Mouse (Mus musculus) heart, adult 2 months (tissue): ENCODE data around the gene Aif1. TPM values are rescaled to one million over a fixed set of nuclear protein-coding genes. Genes with fewer than 3 reads are reported as not detected.

Experiments
- DNase-seq, 2 experiments: peaks; one replicate each; pipeline ENCODE4 v3.0.0; 2021
- H3K27ac ChIP-seq: fragments of 200-600 bp; 2 replicates; pipeline ENCODE4 v1.8.1; 2022
- H3K27me3 ChIP-seq: fragments of 200-500 bp; 2 replicates; pipeline ENCODE4 v1.6.1; 2012; ENCODE audit warnings: mild to moderate bottlenecking, low read length, inconsistent platforms, mixed read lengths; ENCODE audit not compliant: control insufficient read depth, insufficient read depth
- H3K36me3 ChIP-seq: fragments of 200-500 bp; 2 replicates; pipeline ENCODE4 v1.6.1; 2012; ENCODE audit warnings: low read length, inconsistent platforms; ENCODE audit not compliant: control insufficient read depth, insufficient read depth
- H3K4me1 ChIP-seq: fragments of 200-500 bp; 2 replicates; pipeline ENCODE4 v1.6.1; 2011; ENCODE audit warnings: low read length; ENCODE audit not compliant: control insufficient read depth, insufficient read depth
- H3K4me3 ChIP-seq: fragments of 200-600 bp; 2 replicates; pipeline ENCODE4 v1.8.1; 2022
- H3K79me2 ChIP-seq: fragments of 200-500 bp; replicated peaks from 2 replicates; pipeline ENCODE4 v1.6.1; 2012; ENCODE audit warnings: mild to moderate bottlenecking, inconsistent platforms, low read length, moderate library complexity, mixed read lengths; ENCODE audit not compliant: control insufficient read depth, insufficient read depth
- H3K9ac ChIP-seq: fragments of 200-500 bp; 2 replicates; pipeline ENCODE4 v1.6.1; 2012; ENCODE audit warnings: low read depth, mild to moderate bottlenecking, control low read depth, inconsistent platforms, low read length, mixed read lengths
- CTCF ChIP-seq: fragments of 200-600 bp; IDR thresholded peaks from 2 replicates; pipeline ENCODE4 v1.8.1; 2022; ENCODE audit warnings: antibody characterized with exemption, mild to moderate bottlenecking, moderate library complexity
- EP300 ChIP-seq: fragments of 200-500 bp; IDR thresholded peaks from 2 replicates; pipeline ENCODE4 v1.6.1; 2011; ENCODE audit warnings: low read depth, low read length, control low read depth; ENCODE audit not compliant: insufficient read depth
- POLR2A ChIP-seq: fragments of 200-500 bp; IDR thresholded peaks from 2 replicates; pipeline ENCODE4 v1.6.1; 2011; ENCODE audit warnings: mild to moderate bottlenecking, low read depth, low read length, control low read depth; ENCODE audit not compliant: insufficient read depth
- WGBS: fragments of 180-500 bp; shearing (Covaris S2); methylation state at CpG from one replicate; pipeline ENCODE4 v1.1.7; 2018; 5-methylcytosine and 5-hydroxymethylcytosine counted together
- intact Hi-C: fragments of 180-260 bp; cut with DNase I; formaldehyde crosslinking; loops from one replicate; pipeline ENCODE4 v1.15.1; 2025
- polyA plus RNA-seq: library from polyadenylated mRNA; depleted of rRNA; stranded (reverse); fragments of >200 nt; gene quantifications from 2 replicates; pipeline ENCODE4 v1.2.3, GENCODE M21; 2012
- total RNA-seq, 2 experiments: library from RNA; stranded (reverse); gene quantifications; 2 replicates each; pipeline ENCODE4 v1.2.3; 2021

The Aif1 gene
- total and polyA plus RNA-seq, 3 experiments: 1.5 to 3.9 (median 2.9) TPM

DNA sequence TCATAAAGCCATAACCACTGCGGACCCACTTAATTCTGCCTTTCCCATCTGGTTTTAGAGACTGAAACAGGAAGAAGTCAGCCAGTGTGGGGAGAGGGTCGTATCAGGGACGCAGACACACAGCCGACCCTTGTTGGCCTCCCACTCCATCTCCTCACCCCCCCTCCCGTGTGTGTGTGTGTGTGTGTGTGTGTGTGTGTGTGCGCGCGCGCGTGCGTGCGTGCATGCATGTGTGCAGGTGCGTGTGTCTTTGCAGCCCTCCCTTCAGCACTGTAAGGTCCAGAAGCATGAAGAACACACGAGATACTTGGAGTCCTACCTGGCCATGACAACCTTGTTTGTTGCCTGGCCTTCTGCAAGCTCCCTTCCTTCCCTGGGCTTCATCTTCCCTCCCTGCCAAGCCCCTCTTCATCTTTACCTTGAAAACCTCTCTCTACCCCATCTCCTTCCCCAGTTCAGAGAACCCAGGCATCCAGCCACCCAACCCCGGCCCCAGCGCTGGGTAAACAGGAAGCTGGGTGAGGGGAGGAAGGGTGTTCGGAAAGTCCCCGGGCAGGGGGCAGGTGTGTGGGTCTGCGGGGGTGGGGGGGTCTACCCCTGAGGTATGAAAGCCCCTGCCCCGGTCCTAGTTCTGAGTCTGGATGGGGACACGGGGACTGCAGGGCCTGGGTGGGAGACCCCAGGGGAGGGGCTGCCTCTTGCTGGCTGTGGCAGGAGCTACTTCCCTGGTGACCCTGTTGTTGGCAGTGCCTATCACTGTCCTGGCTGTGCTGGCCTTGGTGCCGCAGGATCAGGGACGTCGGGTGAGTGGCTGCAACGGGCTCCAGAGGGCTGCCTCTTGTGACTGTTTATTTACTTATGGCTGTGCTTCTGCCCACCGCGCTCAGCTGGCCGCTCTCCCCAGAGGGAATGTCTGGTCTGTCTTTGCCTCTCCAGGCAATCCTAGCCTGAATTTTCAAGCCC, 18.3 kb upstream of the Aif1 start, which contains the start of gene Ltb:
Ltb (plus strand) TSS at position 559 of the 963 bp plus-strand sequence.
- 58% methylated on average over 27 of the region's 28 CpGs for WGBS
- intact Hi-C loops: no loop called here
- peak within 1 kb of the TSS; percentile 60 for H3K4me3 ChIP-seq
- H3K79me2 ChIP-seq: no peaks in the 10 kb centered on the region
- H3K9ac ChIP-seq: no peak within 1 kb of the TSS; the same call in 1 of the 2 replicates
- TF ChIP-seq POLR2A (no peak), CTCF (no peak), EP300 (no peak)
- no peaks in the 10 kb centered on the region for H3K36me3 ChIP-seq
- H3K27me3 ChIP-seq: no peaks in the 10 kb centered on the region; the same call in 1 of the 2 replicates
- DNase-seq: peak in 1 of 2 experiments; percentile 65
- H3K4me1 ChIP-seq: peaks cover 2% of the 10 kb centered on the region
- H3K27ac ChIP-seq: no peak within 1 kb of the TSS; the same call in 1 of the 2 replicates

GRCm38 (mm10) chr17:35192924-35193323, 17.1 kb upstream of the Aif1 start:
- no peak for DNase-seq
- H3K4me1 ChIP-seq: peaks cover 2% of the 10 kb centered on the region
- H3K27me3 ChIP-seq: no peaks in the 10 kb centered on the region; the same call in 1 of the 2 replicates
- no peaks in the 10 kb centered on the region for H3K79me2 ChIP-seq
- intact Hi-C loops: no loop called here
- H3K36me3 ChIP-seq: no peaks in the 10 kb centered on the region
- H3K4me3 ChIP-seq: no peak overlapping the region
- H3K9ac ChIP-seq: no peak overlapping the region
- WGBS: 80% methylated on average over 5 of the region's 5 CpGs
- TF ChIP-seq POLR2A (no peak), CTCF (no peak), EP300 (no peak)
- H3K27ac ChIP-seq: no peak overlapping the region

DNA sequence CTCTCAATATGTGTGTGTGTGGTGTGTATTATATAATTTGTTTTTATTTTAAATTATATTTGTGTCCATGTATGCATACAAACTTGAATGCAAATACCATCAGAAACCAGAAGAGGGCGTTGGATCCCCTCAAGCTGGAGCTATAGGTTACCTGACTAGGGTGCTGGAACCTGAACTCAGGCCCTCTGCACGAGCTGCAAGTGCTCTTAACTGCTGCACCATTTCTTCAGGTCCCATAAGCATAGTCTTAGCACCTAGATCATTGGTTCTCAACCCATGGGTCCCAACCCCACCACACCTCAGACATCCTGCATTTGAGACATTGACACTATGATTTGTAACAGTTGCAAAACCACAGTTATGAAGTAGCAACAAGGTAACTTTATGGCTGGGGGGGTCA, 15.9 kb upstream of the Aif1 start:
- Histone ChIP-seq H3K36me3 (no peaks in the 10 kb centered on the region), H3K4me3 (no peak overlapping the region), H3K27me3 (no peaks in the 10 kb centered on the region; the same call in 1 of the 2 replicates), H3K4me1 (peaks cover 2% of the 10 kb centered on the region), H3K79me2 (no peaks in the 10 kb centered on the region), H3K27ac (no peak overlapping the region), H3K9ac (no peak overlapping the region)
- no peak for DNase-seq
- TF ChIP-seq EP300 (no peak), CTCF (0 out of 2 replicates have a peak, but pooled peaks have one; percentile 11)
- 69% methylated on average over 2 of the region's 2 CpGs for WGBS
- intact Hi-C loops: no loop called here

DNA sequence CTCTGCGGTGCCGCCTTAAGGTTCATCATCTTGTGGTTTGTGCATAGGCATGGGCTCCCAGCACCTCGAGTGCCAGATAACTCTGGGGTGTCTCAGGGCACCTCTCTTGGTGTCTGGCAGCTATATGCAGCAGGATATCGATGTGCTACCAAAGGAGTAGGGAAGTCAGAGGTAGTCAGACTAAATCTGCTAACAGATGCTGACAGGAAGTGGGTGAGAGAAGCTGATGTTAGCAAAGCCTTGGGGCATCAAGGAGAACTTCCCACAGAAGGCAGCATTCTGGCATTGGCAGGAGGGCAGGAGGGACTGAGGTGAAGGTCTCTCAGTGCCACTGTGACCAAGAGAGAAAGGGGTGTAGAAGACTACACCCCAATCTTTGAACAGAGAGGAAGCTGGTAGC, 14.2 kb upstream of the Aif1 start:
- 61% methylated on average over 4 of the region's 4 CpGs for WGBS
- H3K9ac ChIP-seq: no peak overlapping the region
- H3K79me2 ChIP-seq: no peaks in the 10 kb centered on the region
- peak in 1 of 2 experiments; percentile 34 for DNase-seq
- H3K4me1 ChIP-seq: no peaks in the 10 kb centered on the region; the same call in 1 of the 2 replicates
- H3K36me3 ChIP-seq: no peaks in the 10 kb centered on the region
- no peak overlapping the region for H3K4me3 ChIP-seq
- H3K27me3 ChIP-seq: no peaks in the 10 kb centered on the region
- TF ChIP-seq POLR2A (no peak), CTCF (no peak), EP300 (no peak)
- no peak overlapping the region; the same call in 1 of the 2 replicates for H3K27ac ChIP-seq
- intact Hi-C loops: no loop called here

- no peaks in the 10 kb centered on the region for H3K27me3 ChIP-seq
- TF ChIP-seq CTCF (no peak), POLR2A (no peak), EP300 (no peak)
- no peak overlapping the region for H3K4me3 ChIP-seq
- H3K79me2 ChIP-seq: no peaks in the 10 kb centered on the region
- intact Hi-C loops: no loop called here
- peak in 1 of 2 experiments; percentile 31 for DNase-seq
- H3K36me3 ChIP-seq: no peaks in the 10 kb centered on the region
- H3K4me1 ChIP-seq: no peaks in the 10 kb centered on the region; the same call in 1 of the 2 replicates
- H3K27ac ChIP-seq: no peak overlapping the region; the same call in 1 of the 2 replicates
- H3K9ac ChIP-seq: no peak overlapping the region
- 27% methylated on average over 1 of the region's 1 CpGs for WGBS
These were observed 13.3 kb upstream of the Aif1 start for GRCm38 (mm10) chr17:35189186-35189585.

DNA sequence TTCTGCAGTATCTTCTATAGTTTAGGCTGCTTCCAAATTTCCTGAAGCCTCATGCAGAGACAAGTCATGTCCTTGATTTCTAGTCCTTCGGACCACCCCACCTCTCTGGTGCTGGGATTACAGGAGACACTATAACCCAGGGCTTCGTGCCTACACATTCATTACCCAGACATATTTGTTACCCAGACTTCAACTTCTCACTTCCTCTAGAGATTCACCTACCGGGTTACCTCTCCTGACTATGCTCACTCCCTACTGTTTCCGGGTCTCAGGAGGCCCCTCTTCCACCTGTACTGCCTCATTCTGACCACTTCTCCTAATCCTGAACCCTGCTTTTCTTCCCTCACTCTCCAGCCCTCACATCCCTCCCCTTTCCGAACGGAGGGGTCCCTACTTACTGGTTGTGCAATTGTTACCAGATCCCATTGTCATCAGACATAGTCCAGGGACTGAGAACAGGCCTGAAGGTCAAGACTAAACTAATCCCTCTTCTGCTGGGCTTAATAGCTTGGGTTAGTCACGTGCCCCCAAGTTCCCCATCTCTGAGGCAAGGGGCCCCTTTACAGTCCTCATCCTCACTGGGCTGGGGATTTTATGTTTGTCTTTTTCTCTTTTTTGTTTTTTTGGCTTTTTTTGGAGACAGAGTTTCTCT, 12.2 kb upstream of the Aif1 start, which contains the start of gene Lst1:
Lst1 (minus strand) TSS at position 481 of the 652 bp plus-strand sequence.
- 73% methylated on average over 7 of the region's 7 CpGs for WGBS
- intact Hi-C loops: no loop called here
- Histone ChIP-seq H3K4me1 (no peaks in the 10 kb centered on the region; the same call in 1 of the 2 replicates), H3K36me3 (no peaks in the 10 kb centered on the region), H3K79me2 (no peaks in the 10 kb centered on the region), H3K27me3 (no peaks in the 10 kb centered on the region), H3K9ac (no peak within 1 kb of the TSS), H3K27ac (no peak within 1 kb of the TSS), H3K4me3 (no peak within 1 kb of the TSS)
- no peak for DNase-seq
- TF ChIP-seq EP300: no peak
- no peak for TF ChIP-seq CTCF
- no peak for TF ChIP-seq POLR2A
